Mouse (Mus musculus): ENCODE results near the gene Adamtsl3. TPM values are rescaled to one million over a fixed set of nuclear protein-coding genes. Genes with fewer than 3 reads are reported as not detected.

Gene Adamtsl3
- total RNA-seq, 2 experiments from 2014 or later: 0.97 to 2.0 TPM

DNA sequence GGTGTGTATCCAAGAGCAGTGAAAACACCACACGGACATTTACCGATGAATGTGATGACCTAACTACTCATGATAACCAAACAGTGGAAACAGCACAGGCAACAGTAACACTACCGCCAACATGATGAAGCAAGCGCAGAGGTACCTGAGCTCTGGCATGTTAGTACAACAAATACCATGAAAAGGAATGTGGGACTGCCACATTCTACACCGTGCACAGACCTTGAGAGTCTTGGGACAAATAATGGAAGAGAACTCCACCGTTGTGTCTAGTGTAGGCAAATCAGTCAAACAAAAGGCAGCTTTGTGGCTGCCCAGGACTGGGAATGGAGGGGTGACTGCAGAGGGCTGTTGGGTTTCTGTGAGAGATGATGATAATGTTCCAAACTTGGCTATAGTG is 269.9 kb downstream of the Adamtsl3 start:
- intact Hi-C loops (cut with DNase I): no loop called here
- no peak for TF ChIP-seq CTCF (IDR thresholded peaks at IDR 0.05)
- no peak overlapping the region for H3K4me3 ChIP-seq
- no peak for DNase-seq (ENCODE audit: extremely low spot score in 1 of 2, low spot score in 2 of 2)
- H3K27ac ChIP-seq: no peak overlapping the region

DNA sequence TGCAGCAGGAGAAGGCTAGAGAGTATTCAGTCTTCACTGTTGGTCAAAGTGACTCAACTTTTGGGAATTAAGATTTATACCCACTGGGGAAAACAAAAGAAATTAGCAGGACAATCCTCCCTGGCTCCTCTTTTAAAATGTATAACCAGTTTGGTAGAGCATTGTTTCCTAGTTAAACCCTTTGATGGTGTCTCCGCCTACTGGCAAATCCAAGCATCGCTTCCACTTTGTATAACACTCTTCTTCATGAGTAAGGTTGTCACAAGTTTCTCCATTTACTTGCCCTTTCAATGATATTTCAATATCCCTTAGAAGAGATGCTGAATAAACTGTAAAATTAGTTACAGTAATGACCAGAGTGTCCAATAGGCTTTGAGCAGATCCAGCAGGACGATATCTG is 274.1 kb downstream of the Adamtsl3 start:
- Histone ChIP-seq H3K27ac (no peak overlapping the region), H3K4me3 (no peak overlapping the region)
- intact Hi-C loops (cut with DNase I): loop anchor here (5.0 kb wide), 1 partner anchor 267 kb away; no protein-coding TSS in a partner anchor
- TF ChIP-seq CTCF (IDR thresholded peaks at IDR 0.05): peak; percentile 42
- no peak for DNase-seq (ENCODE audit: extremely low spot score in 1 of 2, low spot score in 2 of 2)

DNA sequence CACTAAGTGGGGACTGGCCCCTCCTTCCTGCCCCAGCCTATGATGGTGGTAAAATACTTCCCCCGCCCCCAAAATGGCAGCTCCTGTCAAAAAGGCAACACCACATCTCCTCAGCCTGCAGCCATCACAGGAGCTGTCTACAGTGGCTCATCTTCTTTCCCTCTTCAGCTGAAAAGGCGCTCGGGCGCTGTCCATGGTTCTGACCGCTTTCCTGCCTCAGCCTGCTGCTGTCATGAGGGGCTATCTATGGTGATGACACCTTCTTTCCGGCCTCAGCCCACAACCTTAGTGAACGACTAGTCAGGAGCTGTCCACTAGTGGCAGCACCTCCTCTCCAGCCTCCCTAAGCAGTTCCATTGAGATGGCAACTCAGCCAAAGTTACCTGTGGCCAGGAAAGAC is 289.8 kb downstream of the Adamtsl3 start:
- intact Hi-C loops (cut with DNase I): no loop called here
- no peak for TF ChIP-seq CTCF (IDR thresholded peaks at IDR 0.05)
- no peak for DNase-seq (ENCODE audit: extremely low spot score in 1 of 2, low spot score in 2 of 2)
- Histone ChIP-seq H3K27ac (no peak overlapping the region), H3K4me3 (no peak overlapping the region)

DNA sequence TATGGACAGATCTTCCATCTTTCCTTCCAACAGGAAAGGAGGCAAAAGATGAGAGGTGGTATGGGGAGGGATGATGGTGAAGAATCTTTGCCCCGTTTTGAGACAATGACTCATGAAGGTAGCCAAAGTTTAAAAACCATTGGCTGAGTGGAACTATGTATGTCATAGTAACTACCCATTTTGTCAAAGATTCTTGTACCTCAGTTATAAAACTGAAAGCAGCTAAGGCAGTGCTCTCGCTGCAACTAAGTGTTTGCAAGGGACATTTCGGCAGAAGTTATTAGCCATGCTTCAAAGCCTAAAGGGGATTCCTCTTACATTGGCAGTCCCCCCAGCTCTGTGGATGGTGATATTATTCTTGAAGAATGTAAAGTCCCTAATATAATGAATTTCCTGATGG is 311.7 kb downstream of the Adamtsl3 start:
- no peak for DNase-seq (ENCODE audit: extremely low spot score in 1 of 2, low spot score in 2 of 2)
- TF ChIP-seq CTCF (IDR thresholded peaks at IDR 0.05): no peak
- H3K27ac ChIP-seq: no peak overlapping the region
- intact Hi-C loops (cut with DNase I): no loop called here
- H3K4me3 ChIP-seq: no peak overlapping the region

DNA sequence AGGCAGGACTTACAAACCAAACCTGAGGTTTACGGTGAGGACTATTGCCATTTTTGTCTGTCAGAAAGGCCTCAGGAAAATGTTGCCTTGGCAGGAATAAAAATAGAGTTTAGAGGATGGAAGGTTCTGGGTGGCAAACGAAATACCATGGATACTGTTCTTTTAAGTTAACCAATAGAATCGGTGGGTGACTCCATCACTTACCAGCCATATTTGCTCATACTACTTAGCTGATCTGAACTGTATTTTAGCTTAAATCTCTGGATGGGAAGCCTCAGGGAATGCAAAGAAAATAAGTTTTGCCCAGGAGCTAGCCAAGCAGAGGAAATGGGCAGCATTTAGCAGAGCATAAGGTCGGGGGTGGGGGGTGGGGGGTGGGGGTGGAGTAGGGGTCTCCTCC is 312.4 kb downstream of the Adamtsl3 start:
- Histone ChIP-seq H3K4me3 (peak overlapping the region; percentile 78), H3K27ac (no peak overlapping the region)
- TF ChIP-seq CTCF (IDR thresholded peaks at IDR 0.05): no peak
- intact Hi-C loops (cut with DNase I): no loop called here
- no peak for DNase-seq (ENCODE audit: extremely low spot score in 1 of 2, low spot score in 2 of 2)

DNA sequence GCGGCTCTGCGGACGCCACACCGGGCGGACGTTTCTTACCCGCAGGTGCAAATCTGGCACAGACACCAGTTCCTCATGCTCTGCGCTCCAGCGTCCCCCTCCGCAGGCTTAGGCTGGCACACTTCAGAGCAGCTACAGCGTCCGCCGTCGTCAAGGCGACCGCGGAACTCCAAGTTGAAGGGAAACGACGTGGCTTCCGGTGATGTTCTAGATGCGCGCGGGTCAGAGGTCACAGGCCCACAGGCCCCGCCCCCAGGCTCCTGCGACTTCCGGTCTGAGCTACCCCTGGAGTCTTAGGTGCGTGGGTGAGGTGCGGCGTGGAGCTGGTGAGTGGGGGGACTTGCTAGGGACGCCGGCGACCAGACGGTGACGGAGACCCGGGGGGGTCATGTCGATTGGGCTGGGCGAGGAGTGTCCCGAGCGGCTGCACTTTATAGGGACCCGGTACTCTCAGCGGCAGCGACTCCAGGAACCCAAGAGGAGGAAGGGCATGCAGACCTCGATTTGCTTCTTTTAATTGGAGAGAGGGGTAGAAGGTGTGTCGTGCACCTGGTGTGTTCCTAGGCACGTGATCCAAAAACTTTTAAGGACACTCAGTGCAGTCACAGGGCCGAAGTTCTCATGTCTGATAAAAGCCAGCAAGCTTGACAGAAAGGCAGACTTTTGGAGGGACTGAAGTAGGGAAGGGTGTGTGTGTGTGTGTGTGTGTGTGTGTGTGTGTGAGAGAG is 313.0 kb downstream of the Adamtsl3 start, which contains the start of the genes Saxo2 and Efl1:
Gene Saxo2, minus strand, starts transcription at position 176 of the 728 bp plus-strand sequence.
Gene Efl1, plus strand, starts transcription at position 262 of the 728 bp plus-strand sequence.
- no peak for TF ChIP-seq CTCF (IDR thresholded peaks at IDR 0.05)
- Histone ChIP-seq H3K4me3 (peak within 1 kb of the TSS; percentile 78), H3K27ac (peak within 1 kb of the TSS; percentile 70)
- peak; percentile 97 for DNase-seq (ENCODE audit: extremely low spot score in 1 of 2, low spot score in 2 of 2)
- intact Hi-C loops (cut with DNase I): no loop called here

DNA sequence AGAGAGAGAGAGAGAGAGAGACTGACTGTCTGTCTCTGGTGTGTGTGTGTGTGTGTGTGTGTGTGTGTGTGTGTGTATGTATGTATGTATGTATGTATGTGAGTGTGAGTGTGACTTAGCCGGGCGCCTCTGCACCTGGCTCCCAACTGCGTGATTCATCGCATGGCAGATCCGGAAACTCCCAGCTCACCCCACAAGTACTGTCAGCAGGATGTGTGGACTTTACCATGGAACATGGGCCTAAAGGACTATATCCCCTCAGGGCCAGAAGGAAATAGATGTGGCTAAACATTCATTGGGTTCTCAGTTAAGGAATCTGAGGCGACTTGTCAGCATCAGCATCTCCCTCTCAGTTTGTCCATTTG is 313.6 kb downstream of the Adamtsl3 start:
- Histone ChIP-seq H3K4me3 (peak overlapping the region; percentile 78), H3K27ac (no peak overlapping the region)
- DNase-seq (ENCODE audit: extremely low spot score in 1 of 2, low spot score in 2 of 2): no peak
- intact Hi-C loops (cut with DNase I): no loop called here
- TF ChIP-seq CTCF (IDR thresholded peaks at IDR 0.05): no peak

Other genes starting within 250 kb of the Adamtsl3 start
- 10 to 100 TPM; 44.5 to 47.0 TPM for gene Sh3gl3, start 161.9 kb upstream of the Adamtsl3 start, total RNA-seq (2021)

All from left cerebral cortex, adult 2 months (tissue).